Mouse (Mus musculus): Measurements from ENCODE around the gene Nap1l5.
A peak's percentile ranks its signal among the peaks of the same experiment; 100 is the strongest.

The Nap1l5 gene

GRCm38 (mm10) chr6:58906852-58907261 lies at the start of gene Nap1l5:
Nap1l5 (minus strand) TSS chr6:58907076.
- no peak for DNase-seq (ENCODE audit: low read depth)

DNA sequence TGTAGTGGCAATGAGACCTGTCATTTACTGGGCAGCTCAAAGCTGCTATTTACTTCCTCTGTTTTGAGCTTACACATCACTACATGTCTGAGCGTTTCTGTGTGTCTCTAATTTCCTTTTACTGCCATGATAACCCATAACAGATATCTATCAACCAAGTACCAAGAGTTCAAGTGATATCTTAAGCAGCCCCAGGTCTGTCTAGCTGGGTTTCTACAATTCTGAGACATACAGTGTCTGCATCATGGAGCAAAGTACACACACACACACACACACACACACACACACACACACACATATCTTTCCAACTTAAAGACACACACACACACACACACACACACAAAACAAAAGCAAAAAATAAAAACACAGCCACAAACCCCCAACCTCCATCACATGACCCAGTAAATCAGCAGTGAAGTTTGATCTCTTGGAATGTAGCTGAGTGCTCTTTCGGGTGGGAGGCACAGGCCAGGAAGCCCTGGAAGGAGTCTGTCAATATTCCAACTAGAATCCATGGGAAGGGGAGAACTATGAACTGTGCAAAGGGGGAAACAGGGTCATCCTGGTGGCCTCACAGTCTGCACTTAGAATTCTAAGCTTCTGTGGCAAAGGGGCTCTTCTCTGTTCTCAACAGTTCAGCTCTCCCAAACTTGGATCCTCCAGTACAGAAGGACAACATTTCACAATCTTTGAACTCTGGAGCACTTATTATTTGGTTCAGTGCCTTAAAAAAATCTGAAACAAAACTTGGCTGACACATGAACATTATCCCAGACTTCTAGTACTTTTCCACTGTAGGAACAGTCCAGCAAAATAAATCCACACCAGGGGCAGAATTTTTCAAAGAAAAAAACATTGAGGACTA lies 44.5 kb upstream of the Nap1l5 start:
- DNase-seq (ENCODE audit: low read depth), result peak; percentile 43

DNA sequence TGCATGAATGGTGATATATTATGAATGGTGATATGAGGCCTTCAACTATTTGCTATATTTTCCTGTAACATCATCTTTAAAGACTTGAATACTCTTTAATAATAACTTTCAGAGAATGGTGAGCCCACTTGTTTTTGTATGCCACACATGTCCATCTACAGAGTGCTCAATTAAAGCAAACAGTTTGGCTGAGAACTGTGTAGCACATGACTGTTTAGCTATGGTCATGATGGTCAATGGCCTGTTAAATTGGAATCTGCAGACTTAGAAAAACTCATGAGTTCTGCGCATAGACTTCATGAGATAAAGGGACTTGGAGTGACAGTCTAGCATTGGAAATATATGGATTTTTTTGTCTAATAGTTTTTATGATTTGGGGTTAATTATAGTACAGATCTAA lies 43.5 kb upstream of the Nap1l5 start:
- DNase-seq (ENCODE audit: low read depth), result no peak

GRCm38 (mm10) chr6:58946840-58947239 lies 40.0 kb upstream of the Nap1l5 start:
- no peak for DNase-seq (ENCODE audit: low read depth)

- DNase-seq (ENCODE audit: low read depth), result no peak
Observed at GRCm38 (mm10) chr6:58946246-58946645, 39.4 kb upstream of the Nap1l5 start.

DNA sequence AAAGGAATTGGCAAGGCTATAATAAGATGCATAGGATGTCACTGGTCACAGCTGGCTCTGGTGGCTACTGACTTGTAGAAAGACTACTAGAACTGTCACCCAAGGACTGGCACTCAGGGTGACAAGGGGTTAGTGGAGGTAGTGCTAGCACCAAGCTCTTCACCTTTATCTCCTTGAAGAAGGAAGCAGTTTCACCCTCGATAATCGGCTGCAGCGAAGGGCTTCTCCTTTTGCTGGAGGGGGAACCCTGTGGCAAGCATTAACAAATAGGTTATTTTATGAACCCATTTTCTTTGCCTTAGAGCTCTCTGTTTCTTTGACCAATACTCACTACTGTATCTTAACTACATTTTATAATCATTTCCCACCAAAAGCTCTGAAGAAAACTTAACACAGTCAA lies 37.1 kb upstream of the Nap1l5 start:
- no peak for DNase-seq (ENCODE audit: low read depth)

GRCm38 (mm10) chr6:58942276-58942675 lies 35.4 kb upstream of the Nap1l5 start:
- no peak for DNase-seq (ENCODE audit: low read depth)

GRCm38 (mm10) chr6:58937726-58938125 lies 30.9 kb upstream of the Nap1l5 start:
- DNase-seq (ENCODE audit: low read depth), result no peak

- no peak for DNase-seq (ENCODE audit: low read depth)
Observed at GRCm38 (mm10) chr6:58934144-58934543, 27.3 kb upstream of the Nap1l5 start.

GRCm38 (mm10) chr6:58933189-58933913 lies 26.5 kb upstream of the Nap1l5 start:
- no peak for DNase-seq (ENCODE audit: low read depth)

DNA sequence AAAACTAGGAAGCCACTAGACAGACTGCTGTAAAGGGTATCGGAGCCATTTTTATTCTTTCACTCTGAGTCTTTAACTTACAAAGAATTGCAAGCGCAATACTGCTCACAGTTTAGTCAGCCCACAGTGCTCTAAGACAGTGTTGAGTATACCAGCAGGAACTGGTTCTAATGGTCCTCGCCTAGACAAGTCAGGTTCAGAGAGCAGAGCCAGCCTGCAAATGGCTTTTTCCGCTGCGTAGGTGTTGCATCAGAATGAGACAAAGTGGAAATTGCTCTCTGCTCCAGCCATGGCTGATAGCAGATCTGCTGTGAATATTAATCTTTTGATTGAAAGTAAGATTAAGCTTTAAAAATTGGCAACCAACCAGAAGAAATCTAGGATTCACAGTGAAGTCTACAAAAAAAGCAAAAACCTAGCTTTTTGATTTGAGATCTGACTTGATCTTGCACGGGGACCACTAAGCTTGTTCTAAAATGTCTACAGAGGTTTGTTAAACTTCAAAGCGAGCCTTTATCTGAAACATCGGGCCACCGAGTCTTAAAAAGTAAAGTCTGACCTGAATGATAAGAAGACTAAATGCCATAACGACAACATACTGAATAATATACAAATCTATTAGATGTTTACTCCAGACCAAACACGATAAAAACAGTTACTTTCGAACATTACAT lies 25.8 kb upstream of the Nap1l5 start:
- no peak for DNase-seq (ENCODE audit: low read depth)

DNA sequence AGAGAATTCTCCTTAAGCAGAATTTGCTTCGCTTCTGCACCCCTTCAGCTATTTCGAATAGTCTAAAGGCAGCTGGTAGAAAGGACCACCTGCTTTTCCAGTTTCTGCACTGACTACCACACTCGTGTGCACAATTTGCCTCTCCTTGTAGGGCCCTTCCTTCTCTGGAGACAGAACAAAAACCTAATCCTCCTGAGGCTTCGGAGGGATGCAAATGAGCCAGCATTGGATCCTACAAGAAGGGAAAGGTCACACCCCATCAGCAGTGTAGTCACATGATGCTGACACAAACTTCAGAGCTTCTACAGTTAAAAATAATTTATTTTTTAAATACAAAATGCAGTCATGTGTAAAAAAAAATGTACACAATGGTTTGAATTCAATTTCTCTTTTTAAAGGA lies 24.3 kb upstream of the Nap1l5 start:
- no peak for DNase-seq (ENCODE audit: low read depth)

GRCm38 (mm10) chr6:58929911-58930431 lies 23.1 kb upstream of the Nap1l5 start:
- no peak for DNase-seq (ENCODE audit: low read depth)

DNA sequence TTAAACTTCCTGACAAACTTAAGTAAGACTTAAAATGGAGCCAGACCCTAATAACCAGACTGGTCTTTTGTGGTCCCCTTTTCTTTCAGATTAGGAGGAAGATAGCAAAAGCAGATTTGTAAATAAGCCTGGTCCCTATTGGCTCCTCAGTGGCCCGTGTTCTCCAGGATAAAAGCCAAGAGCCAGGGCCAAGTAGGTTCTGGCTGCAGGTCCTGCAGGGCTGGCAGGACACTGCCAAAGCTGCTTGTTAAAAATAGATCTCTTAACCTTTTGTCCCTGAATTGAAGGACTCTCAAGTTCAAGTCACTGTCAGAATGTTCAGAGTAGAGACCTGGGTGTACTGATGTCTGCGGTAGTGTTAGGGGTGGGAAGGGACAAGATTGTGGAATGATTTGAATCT lies 21.0 kb upstream of the Nap1l5 start:
- no peak for DNase-seq (ENCODE audit: low read depth)

- no peak for DNase-seq (ENCODE audit: low read depth)
Observed at GRCm38 (mm10) chr6:58922511-58922910, 15.6 kb upstream of the Nap1l5 start.

DNA sequence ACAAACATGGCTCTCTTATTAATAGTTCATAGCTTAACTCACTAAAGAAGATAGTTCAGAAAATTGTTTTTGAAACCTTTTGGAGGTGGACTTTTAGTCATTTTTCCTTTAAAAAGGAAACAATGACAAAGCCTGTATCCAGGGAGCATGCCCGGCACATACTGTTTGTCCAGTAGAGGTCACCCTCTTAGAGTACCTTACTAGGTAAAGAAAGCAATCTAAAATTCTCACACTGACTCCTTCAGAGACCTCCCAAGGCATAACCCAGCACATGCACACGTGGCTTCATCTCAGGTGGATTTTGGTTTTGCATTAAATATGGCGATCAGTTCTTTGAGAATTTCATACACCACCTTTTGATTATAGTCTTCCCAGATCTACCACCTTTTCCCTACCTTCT lies 14.7 kb upstream of the Nap1l5 start:
- no peak for DNase-seq (ENCODE audit: low read depth)

- DNase-seq (ENCODE audit: low read depth), result no peak
Observed at GRCm38 (mm10) chr6:58920735-58921134, 13.9 kb upstream of the Nap1l5 start.

- DNase-seq (ENCODE audit: low read depth), result no peak
Observed at GRCm38 (mm10) chr6:58916498-58916897, 9.6 kb upstream of the Nap1l5 start.

- DNase-seq (ENCODE audit: low read depth), result no peak
Observed at GRCm38 (mm10) chr6:58913971-58914370, 7.1 kb upstream of the Nap1l5 start.

DNA sequence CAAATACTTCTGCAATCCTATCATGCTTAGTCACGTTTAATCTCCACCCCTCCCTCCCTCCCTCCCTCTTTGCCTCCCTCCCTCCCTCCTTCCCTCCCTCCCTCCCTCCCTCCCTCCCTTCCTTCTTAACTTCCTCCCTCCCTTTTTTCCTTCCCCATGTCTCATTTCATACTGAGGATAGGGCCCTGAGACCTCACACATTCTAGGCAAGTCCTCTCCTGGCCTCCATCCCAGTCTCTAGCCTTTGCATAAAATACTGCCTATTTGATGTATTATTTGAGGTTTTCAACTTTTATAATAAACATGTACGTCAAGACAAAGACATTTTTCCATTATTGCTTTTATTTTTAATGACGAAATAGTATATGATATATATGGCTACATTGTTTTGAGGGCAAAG lies 6.7 kb upstream of the Nap1l5 start:
- no peak for DNase-seq (ENCODE audit: low read depth)

DNA sequence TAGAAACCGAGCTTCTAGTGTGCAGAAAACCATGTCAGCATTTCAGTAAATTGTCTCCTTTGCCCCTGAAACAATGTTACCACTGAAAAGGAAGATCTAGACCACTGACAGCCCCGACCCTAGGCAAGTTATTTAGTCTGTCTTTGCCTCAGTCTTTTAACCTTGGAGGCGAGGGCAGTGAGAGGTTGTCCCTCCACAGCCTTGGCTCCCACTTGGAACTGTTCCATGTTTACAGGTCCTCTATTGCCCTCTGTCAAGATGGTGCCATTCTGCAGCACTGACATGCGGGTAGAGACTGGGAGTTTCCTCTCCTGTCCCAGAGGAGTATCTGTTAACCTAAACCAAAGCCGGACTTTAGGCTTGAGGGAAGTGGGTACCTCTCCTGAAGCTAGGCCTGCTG lies 6.0 kb upstream of the Nap1l5 start:
- no peak for DNase-seq (ENCODE audit: low read depth)

DNA sequence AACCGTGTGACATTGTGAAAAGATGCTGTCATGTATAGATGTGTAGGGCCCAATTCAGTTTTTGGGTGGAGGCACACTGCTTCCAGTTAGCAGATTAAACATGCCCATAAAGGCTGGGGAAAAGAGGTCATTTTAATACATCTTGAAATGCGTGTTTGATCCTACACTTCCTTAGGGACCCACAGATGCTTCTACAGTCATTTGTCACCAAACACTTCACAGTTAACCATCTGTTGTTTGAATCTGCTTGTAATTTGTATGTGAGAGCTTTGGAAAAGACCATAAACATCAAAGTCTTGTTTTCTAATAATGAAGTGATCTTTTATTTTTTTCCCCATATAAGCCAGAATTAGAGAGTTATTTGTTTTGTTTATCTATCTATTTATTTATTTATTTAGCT lies 915 bp upstream of the Nap1l5 start:
- DNase-seq (ENCODE audit: low read depth), result no peak

GRCm38 (mm10) chr6:58907336-58907735 lies 460 bp upstream of the Nap1l5 start:
- DNase-seq (ENCODE audit: low read depth), result no peak

Data from fibroblast of lung, adult 2 months (primary cell).